Mouse (Mus musculus) left cerebral cortex, postnatal 25 days (tissue): Measurements from ENCODE around the gene Neurl1b. TPM values are rescaled to one million over a fixed set of nuclear protein-coding genes. Genes with fewer than 3 reads are reported as not detected.
A peak's percentile ranks its signal among the peaks of the same experiment; 100 is the strongest.

Experiments used
- DNase-seq, 2 experiments: peaks; one replicate each; pipeline ENCODE4 v3.0.0; 2022; ENCODE audit warnings: low spot score in 2 of 2, mixed read lengths in 1 of 2
- intact Hi-C: fragments of 180-260 bp; cut with DNase I; formaldehyde crosslinking; loops from one replicate; pipeline ENCODE4 v1.15.1; 2025
- total RNA-seq, 2 experiments: library from RNA; stranded (reverse); gene quantifications; 2 replicates each; pipeline ENCODE4 v1.2.3; 2021

Neurl1b gene
- 10 to 100 TPM; 75.2 to 75.9 TPM for total RNA-seq

- DNase-seq = no peak
- intact Hi-C loops = no loop called here
Measured at GRCm38 (mm10) chr17:26414523-26415354, at the start of gene Neurl1b. Gene Neurl1b (plus strand): TSS chr17:26414829.

- intact Hi-C loops = no loop called here
- no peak for DNase-seq
Measured at GRCm38 (mm10) chr17:26366792-26367191, 47.8 kb upstream of the Neurl1b start.

- intact Hi-C loops = no loop called here
- DNase-seq = peak; percentile 46 to 78
Measured at GRCm38 (mm10) chr17:26368336-26368992, 46.2 kb upstream of the Neurl1b start.

- intact Hi-C loops = loop anchor here (2.0 kb wide), 1 partner anchor 56 kb away; no protein-coding TSS in a partner anchor
Measured at GRCm38 (mm10) chr17:26370521-26371245, 43.9 kb upstream of the Neurl1b start.

GRCm38 (mm10) chr17:26371246-26371535, 43.4 kb upstream of the Neurl1b start:
- no peak for DNase-seq
- intact Hi-C loops = loop anchor here (2.0 kb wide), 1 partner anchor 56 kb away; no protein-coding TSS in a partner anchor

More at GRCm38 (mm10) chr17:26370521-26371245, 43.9 kb upstream of the Neurl1b start:
- peak; percentile 42 to 80 for DNase-seq

GRCm38 (mm10) chr17:26373211-26373610, 41.4 kb upstream of the Neurl1b start:
- DNase-seq = no peak
- intact Hi-C loops = no loop called here

- intact Hi-C loops = no loop called here
- DNase-seq = no peak
Measured at GRCm38 (mm10) chr17:26376416-26376815, 38.2 kb upstream of the Neurl1b start.

- no peak for DNase-seq
- intact Hi-C loops = no loop called here
Measured at GRCm38 (mm10) chr17:26376994-26377744, 37.5 kb upstream of the Neurl1b start.

GRCm38 (mm10) chr17:26380280-26380985, 34.2 kb upstream of the Neurl1b start:
- intact Hi-C loops = no loop called here
- peak in 1 of 2 experiments; percentile 54 for DNase-seq

GRCm38 (mm10) chr17:26380986-26381446, 33.6 kb upstream of the Neurl1b start:
- intact Hi-C loops = no loop called here

GRCm38 (mm10) chr17:26381613-26382012, 33.0 kb upstream of the Neurl1b start:
- DNase-seq = peak in 1 of 2 experiments; percentile 43
- intact Hi-C loops = no loop called here

More at GRCm38 (mm10) chr17:26380986-26381446, 33.6 kb upstream of the Neurl1b start:
- DNase-seq = peak; percentile 76 to 91

- DNase-seq = no peak
- intact Hi-C loops = no loop called here
Measured at GRCm38 (mm10) chr17:26382176-26382575, 32.5 kb upstream of the Neurl1b start.

GRCm38 (mm10) chr17:26382687-26383086, 31.9 kb upstream of the Neurl1b start:
- no peak for DNase-seq
- intact Hi-C loops = no loop called here

- intact Hi-C loops = no loop called here
Measured at GRCm38 (mm10) chr17:26384111-26384510, 30.5 kb upstream of the Neurl1b start.

GRCm38 (mm10) chr17:26385252-26386130, 29.1 kb upstream of the Neurl1b start:
- intact Hi-C loops = no loop called here
- no peak for DNase-seq

More at GRCm38 (mm10) chr17:26384111-26384510, 30.5 kb upstream of the Neurl1b start:
- no peak for DNase-seq

- intact Hi-C loops = no loop called here
- DNase-seq = peak in 1 of 2 experiments; percentile 51
Measured at GRCm38 (mm10) chr17:26386131-26386481, 28.5 kb upstream of the Neurl1b start.

- intact Hi-C loops = no loop called here
- no peak for DNase-seq
Measured at GRCm38 (mm10) chr17:26388106-26388505, 26.5 kb upstream of the Neurl1b start.

GRCm38 (mm10) chr17:26389241-26389640, 25.4 kb upstream of the Neurl1b start:
- DNase-seq = no peak
- intact Hi-C loops = no loop called here
